Mouse (Mus musculus) forebrain, embryonic 16.5 days (tissue): ENCODE results near the gene Kcna7. TPM values are rescaled to one million over a fixed set of nuclear protein-coding genes. Genes with fewer than 3 reads are reported as not detected.
A peak's percentile ranks its signal among the peaks of the same experiment; 100 is the strongest.

Experiments used
- ATAC-seq: fragments of 200-750 bp; cut with Nextera tagmentation; 2 replicates; pipeline ENCODE4 v1.8.0; 2017; ENCODE audit warnings: mild to moderate bottlenecking, moderate library complexity
- H3K27ac ChIP-seq: fragments of 300-500 bp; sonication (generic); 2 replicates; pipeline ENCODE4 v1.5.1; 2014; ENCODE audit warnings: low read length, control low read depth
- H3K27me3 ChIP-seq: fragments of 300-500 bp; sonication (generic); replicated peaks from 2 replicates; pipeline ENCODE4 v1.6.1; 2014; ENCODE audit warnings: low read length; ENCODE audit not compliant: control insufficient read depth, insufficient read depth
- H3K36me3 ChIP-seq: fragments of 300-500 bp; sonication (generic); 2 replicates; pipeline ENCODE4 v1.6.1; 2014; ENCODE audit not compliant: control insufficient read depth, insufficient read depth
- H3K4me1 ChIP-seq: fragments of 300-500 bp; sonication (generic); replicated peaks from 2 replicates; pipeline ENCODE4 v1.6.1; 2014; ENCODE audit warnings: low read length; ENCODE audit not compliant: control insufficient read depth, insufficient read depth
- H3K4me2 ChIP-seq: fragments of 300-500 bp; sonication (generic); 2 replicates; pipeline ENCODE4 v1.6.1; 2014; ENCODE audit warnings: mild to moderate bottlenecking, low read length, control low read depth
- H3K4me3 ChIP-seq: fragments of 300-500 bp; sonication (generic); replicated peaks from 2 replicates; pipeline ENCODE4 v1.5.1; 2014; ENCODE audit warnings: mild to moderate bottlenecking, low read length, control low read depth
- H3K9ac ChIP-seq: fragments of 300-500 bp; sonication (generic); replicated peaks from 2 replicates; pipeline ENCODE4 v1.6.1; 2014; ENCODE audit warnings: low read depth, low read length, control low read depth
- H3K9me3 ChIP-seq: fragments of 300-500 bp; sonication (generic); 2 replicates; pipeline ENCODE4 v1.6.1; 2016; ENCODE audit warnings: low read length; ENCODE audit not compliant: control insufficient read depth
- WGBS: fragments of 180-500 bp; shearing (Covaris S2); extraction: QIAGEN DNeasy Blood & Tissue Kit; methylation state at CpG from one replicate; pipeline ENCODE4 v1.1.7; 2014; 5-methylcytosine and 5-hydroxymethylcytosine counted together
- microRNA-seq: library from miRNA; unstranded; fragments of <30 nt; microRNA quantifications from one replicate; pipeline ENCODE4, GENCODE M21; 2017
- polyA plus RNA-seq: library from polyadenylated mRNA; unstranded; fragments of >200 nt; fragmentation: Nextera tagmentation; extraction: Ambion mirVana; gene quantifications from 2 replicates; pipeline ENCODE4 v1.2.1, GENCODE M21; 2015

Gene Kcna7
- polyA plus RNA-seq, 1 experiment from 2014 or later, result not detected

- Histone ChIP-seq H3K4me2 (no peak overlapping the region), H3K9ac (no peak overlapping the region), H3K27ac (no peak overlapping the region), H3K36me3 (peaks cover 5% of the 10 kb centered on the region; the same call in 1 of the 2 replicates), H3K27me3 (no peaks in the 10 kb centered on the region), H3K4me3 (no peak overlapping the region), H3K4me1 (no peaks in the 10 kb centered on the region), H3K9me3 (no peaks in the 10 kb centered on the region)
- ATAC-seq, result peak; percentile 79
- 54% methylated on average over 23 of the region's 23 CpGs for WGBS
Measured at GRCm38 (mm10) chr7:45451344-45451982, 46.0 kb downstream of the Kcna7 start.

- WGBS, result 88% methylated on average over 15 of the region's 15 CpGs
- Histone ChIP-seq H3K27me3 (no peaks in the 10 kb centered on the region), H3K9ac (no peak overlapping the region), H3K36me3 (peaks cover 14% of the 10 kb centered on the region), H3K4me2 (no peak overlapping the region), H3K27ac (no peak overlapping the region), H3K4me1 (peaks cover 18% of the 10 kb centered on the region), H3K9me3 (no peaks in the 10 kb centered on the region), H3K4me3 (no peak overlapping the region)
- no peak for ATAC-seq
Measured at GRCm38 (mm10) chr7:45454971-45455370, 49.5 kb downstream of the Kcna7 start.

DNA sequence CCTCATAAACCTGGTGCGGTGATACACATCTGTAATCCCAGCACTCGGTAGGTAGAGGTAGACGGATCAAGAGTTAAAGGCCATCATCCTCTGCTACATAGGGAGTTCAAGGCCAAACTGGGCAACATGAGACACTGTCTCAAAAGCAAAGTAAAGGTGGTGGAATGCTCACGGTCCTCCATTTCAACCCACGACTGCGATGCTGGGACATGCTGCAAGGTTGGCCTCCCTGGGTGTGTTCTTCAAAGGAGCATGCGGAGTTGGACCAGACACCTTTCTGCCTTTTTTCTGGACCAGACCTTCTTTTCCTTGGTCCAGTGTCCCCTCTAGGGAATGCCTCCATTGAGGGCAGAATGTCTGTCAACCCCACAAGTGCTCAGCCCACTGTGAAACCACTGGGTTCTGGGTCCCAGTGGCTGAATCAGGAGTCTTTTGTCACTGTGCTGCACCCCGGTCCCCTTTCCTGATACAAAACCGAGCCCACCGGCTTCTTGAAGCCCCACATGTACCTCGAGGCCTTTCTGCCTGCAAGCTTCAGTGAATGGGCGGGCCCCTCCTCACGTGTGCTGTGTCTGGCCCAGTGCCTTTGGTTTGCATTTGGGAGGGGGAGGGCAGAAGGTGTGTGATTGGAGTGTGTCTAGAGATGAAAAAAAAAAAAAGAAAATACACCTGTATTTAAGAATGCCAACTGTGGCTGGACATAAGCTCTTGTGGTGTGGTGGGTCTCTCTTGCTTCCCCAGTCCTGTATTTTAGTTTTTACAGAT lies 50.7 kb downstream of the Kcna7 start:
- Histone ChIP-seq H3K4me3 (no peak overlapping the region), H3K4me2 (no peak overlapping the region), H3K27me3 (no peaks in the 10 kb centered on the region), H3K4me1 (peaks cover 29% of the 10 kb centered on the region), H3K36me3 (peaks cover 14% of the 10 kb centered on the region), H3K27ac (no peak overlapping the region), H3K9me3 (no peaks in the 10 kb centered on the region), H3K9ac (no peak overlapping the region)
- WGBS, result 73% methylated on average over 13 of the region's 13 CpGs
- ATAC-seq, result no peak

- H3K9ac ChIP-seq, result peak overlapping the region; percentile 7; the same call in 1 of the 2 replicates
- no peaks in the 10 kb centered on the region for H3K9me3 ChIP-seq
- peaks cover 30% of the 10 kb centered on the region for H3K4me1 ChIP-seq
- no peak overlapping the region for H3K27ac ChIP-seq
- no peak overlapping the region; the same call in none of the 2 replicates for H3K4me3 ChIP-seq
- H3K36me3 ChIP-seq, result peaks cover 14% of the 10 kb centered on the region
- WGBS, result 56% methylated on average over 9 of the region's 9 CpGs
- no peaks in the 10 kb centered on the region for H3K27me3 ChIP-seq
- ATAC-seq, result no peak
- peak overlapping the region; percentile 98 for H3K4me2 ChIP-seq
Measured at GRCm38 (mm10) chr7:45456721-45457203, 51.3 kb downstream of the Kcna7 start.

DNA sequence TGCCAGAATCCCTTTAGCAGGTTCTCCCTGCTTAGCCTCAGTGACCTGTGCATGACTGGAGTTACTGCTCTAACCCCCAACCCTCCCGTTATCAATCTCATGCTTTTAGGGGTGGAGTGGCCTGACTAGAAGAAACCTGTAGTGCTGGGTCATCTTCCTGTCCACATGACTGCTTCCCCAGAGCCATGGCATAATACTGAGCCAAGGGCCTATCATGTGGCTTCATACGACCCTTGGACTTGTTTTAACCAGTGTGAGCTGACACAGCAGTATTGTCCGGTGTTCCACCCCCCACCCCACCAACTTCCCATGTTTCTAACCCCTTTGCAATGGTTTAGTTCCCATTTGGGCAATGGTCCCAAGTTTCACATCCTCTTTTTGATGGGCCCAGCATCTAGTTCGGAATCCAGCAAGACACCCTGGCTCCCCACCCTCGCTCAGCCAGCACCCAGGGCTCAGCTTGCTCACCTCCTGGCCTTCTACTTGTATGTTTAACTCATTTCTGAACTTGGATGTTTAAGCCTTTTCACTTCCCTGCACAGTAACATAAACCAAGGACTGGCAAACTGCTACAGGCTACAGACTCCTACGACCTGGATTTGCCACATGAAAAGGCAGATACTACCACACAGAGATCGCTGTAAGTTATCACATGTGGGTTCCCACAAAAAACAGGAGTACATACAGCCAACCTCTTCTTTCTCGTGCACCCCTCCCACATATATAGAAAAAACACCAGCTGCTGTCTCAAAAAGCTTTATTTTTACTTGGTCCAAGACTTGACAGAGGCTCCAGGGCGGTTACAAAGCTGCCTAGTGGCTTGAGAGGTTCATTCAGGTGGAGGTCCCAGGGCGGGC lies 52.0 kb downstream of the Kcna7 start:
- peak overlapping the region; percentile 88 for H3K9ac ChIP-seq
- peak overlapping the region; percentile 98 for H3K4me2 ChIP-seq
- H3K36me3 ChIP-seq, result peaks cover 14% of the 10 kb centered on the region
- 66% methylated on average over 9 of the region's 10 CpGs for WGBS
- ATAC-seq, result no peak
- 0 out of 2 replicates have a peak overlapping the region, but pooled peaks have one; percentile 12 for H3K27ac ChIP-seq
- no peaks in the 10 kb centered on the region for H3K27me3 ChIP-seq
- H3K9me3 ChIP-seq, result no peaks in the 10 kb centered on the region
- H3K4me3 ChIP-seq, result peak overlapping the region; percentile 53
- peaks cover 30% of the 10 kb centered on the region for H3K4me1 ChIP-seq

GRCm38 (mm10) chr7:45458748-45459563 lies 53.5 kb downstream of the Kcna7 start:
- H3K9me3 ChIP-seq, result no peaks in the 10 kb centered on the region
- H3K4me3 ChIP-seq, result peak overlapping the region; percentile 53
- H3K9ac ChIP-seq, result peak overlapping the region; percentile 88
- H3K4me2 ChIP-seq, result peak overlapping the region; percentile 98
- peak overlapping the region; percentile 97 for H3K27ac ChIP-seq
- under 1% methylated on average over 41 of the region's 43 CpGs for WGBS
- H3K27me3 ChIP-seq, result no peaks in the 10 kb centered on the region
- H3K36me3 ChIP-seq, result peaks cover 21% of the 10 kb centered on the region
- H3K4me1 ChIP-seq, result peaks cover 30% of the 10 kb centered on the region
- peak; percentile 78 for ATAC-seq

Small RNA genes lying within 50 kb of the gene (microRNA-seq; reads per million reads assigned to microRNA genes)
- gene Gm22133, result 0.62 reads per million

Other genes starting within 250 kb of the Kcna7 start
- 20.1 and 22.8 TPM in 2 replicates for gene Slc17a7, start 241.7 kb upstream of the Kcna7 start, polyA plus RNA-seq
- 0.51 TPM in 1 of 2 replicates, not detected in the other for gene Gfy, start 226.1 kb upstream of the Kcna7 start, polyA plus RNA-seq
- 0.63 TPM in 1 of 2 replicates, not detected in the other for gene Pth2, start 224.7 kb upstream of the Kcna7 start, polyA plus RNA-seq
- 0.58 and 0.95 TPM in 2 replicates for gene Ccdc155, start 200.8 kb upstream of the Kcna7 start, polyA plus RNA-seq
- gene Dkkl1, start 193.5 kb upstream of the Kcna7 start, polyA plus RNA-seq, result 1.1 and 2.2 TPM in 2 replicates
- 73.1 and 79.5 TPM in 2 replicates for gene Tead2, start 189.9 kb upstream of the Kcna7 start, polyA plus RNA-seq
- gene Cd37, start 166.5 kb upstream of the Kcna7 start, polyA plus RNA-seq, result 1.5 and 1.6 TPM in 2 replicates
- gene Slc6a16, start 164.6 kb upstream of the Kcna7 start, polyA plus RNA-seq, result 0.30 and 0.47 TPM in 2 replicates
- gene Slc6a21, start 128.1 kb upstream of the Kcna7 start, polyA plus RNA-seq, result not detected in 2 replicates
- 8.2 and 10.1 TPM in 2 replicates for gene Trpm4, start 71.9 kb upstream of the Kcna7 start, polyA plus RNA-seq
- 0.60 TPM in 1 of 2 replicates, not detected in the other for gene Hrc, start 70.4 kb upstream of the Kcna7 start, polyA plus RNA-seq
- gene Ppfia3, start 38.6 kb upstream of the Kcna7 start, polyA plus RNA-seq, result 16.1 and 19.7 TPM in 2 replicates
- 6.1 and 18.5 TPM in 2 replicates for gene Lin7b, start 35.1 kb upstream of the Kcna7 start, polyA plus RNA-seq
- 206 and 215 TPM in 2 replicates for gene Snrnp70, start 9.9 kb upstream of the Kcna7 start, polyA plus RNA-seq
- 0.10 TPM in 1 of 2 replicates, not detected in the other for gene Ntf5, start 8.0 kb downstream of the Kcna7 start, polyA plus RNA-seq
- 0.44 and 0.65 TPM in 2 replicates for gene Lhb, start 15.2 kb downstream of the Kcna7 start, polyA plus RNA-seq
- gene Gys1, start 29.2 kb downstream of the Kcna7 start, polyA plus RNA-seq, result 19.9 and 21.6 TPM in 2 replicates
- gene Ruvbl2, start 32.4 kb downstream of the Kcna7 start, polyA plus RNA-seq, result 137 and 147 TPM in 2 replicates
- 5,701 and 5,899 TPM in 2 replicates for gene Ftl1, start 54.2 kb downstream of the Kcna7 start, polyA plus RNA-seq
- 225 and 257 TPM in 2 replicates for gene Bax, start 61.2 kb downstream of the Kcna7 start, polyA plus RNA-seq
- 0.12 TPM in 1 of 2 replicates, not detected in the other for gene Tulp2, start 76.2 kb downstream of the Kcna7 start, polyA plus RNA-seq
- not detected in 2 replicates for gene Gm45808, start 81.2 kb downstream of the Kcna7 start, polyA plus RNA-seq
- 2.2 and 3.0 TPM in 2 replicates for gene Dhdh, start 83.2 kb downstream of the Kcna7 start, polyA plus RNA-seq
- gene Nucb1, start 104.8 kb downstream of the Kcna7 start, polyA plus RNA-seq, result 106 and 107 TPM in 2 replicates
- 14.4 and 16.4 TPM in 2 replicates for gene Ppp1r15a, start 120.6 kb downstream of the Kcna7 start, polyA plus RNA-seq
- 0.57 and 0.81 TPM in 2 replicates for gene Plekha4, start 120.7 kb downstream of the Kcna7 start, polyA plus RNA-seq
- gene Hsd17b14, start 149.2 kb downstream of the Kcna7 start, polyA plus RNA-seq, result not detected in 2 replicates
- 24.2 and 24.5 TPM in 2 replicates for gene Bcat2, start 164.5 kb downstream of the Kcna7 start, polyA plus RNA-seq
- not detected in 2 replicates for gene Fgf21, start 209.8 kb downstream of the Kcna7 start, polyA plus RNA-seq
- not detected in 2 replicates for gene Fut1, start 211.6 kb downstream of the Kcna7 start, polyA plus RNA-seq
- gene Izumo1, start 216.2 kb downstream of the Kcna7 start, polyA plus RNA-seq, result not detected in 2 replicates
- 13.5 and 15.1 TPM in 2 replicates for gene Rasip1, start 221.8 kb downstream of the Kcna7 start, polyA plus RNA-seq
- 2.8 and 4.2 TPM in 2 replicates for gene Mamstr, start 234.3 kb downstream of the Kcna7 start, polyA plus RNA-seq